Mouse (Mus musculus) kidney, embryonic 14.5 days (tissue): ENCODE results near the gene Epha3. TPM values are rescaled to one million over a fixed set of nuclear protein-coding genes. Genes with fewer than 3 reads are reported as not detected.

Experiments used
- ATAC-seq: fragments of 200-750 bp; cut with Nextera tagmentation; 2 replicates; pipeline ENCODE4 v1.8.0; 2017; ENCODE audit warnings: moderate number of reproducible peaks, mild to moderate bottlenecking, moderate TSS enrichment, moderate library complexity; ENCODE audit not compliant: low FRiP score, low TSS enrichment
- H3K27ac ChIP-seq: fragments of 300-500 bp; sonication (generic); 2 replicates; pipeline ENCODE4 v1.5.1; 2014; ENCODE audit warnings: low read depth, mild to moderate bottlenecking, low read length, moderate library complexity, mixed read lengths
- H3K27me3 ChIP-seq: fragments of 300-500 bp; sonication (generic); 2 replicates; pipeline ENCODE4 v1.6.1; 2014; ENCODE audit warnings: mild to moderate bottlenecking, low read length; ENCODE audit not compliant: control insufficient read depth, insufficient read depth
- H3K36me3 ChIP-seq: fragments of 300-500 bp; sonication (generic); 2 replicates; pipeline ENCODE4 v1.6.1; 2014; ENCODE audit warnings: low read length, mixed read lengths; ENCODE audit not compliant: control insufficient read depth, insufficient read depth
- H3K4me1 ChIP-seq: fragments of 300-500 bp; sonication (generic); 2 replicates; pipeline ENCODE4 v1.6.1; 2014; ENCODE audit warnings: low read length, mixed read lengths; ENCODE audit not compliant: control insufficient read depth, insufficient read depth
- H3K4me2 ChIP-seq: fragments of 300-500 bp; sonication (generic); replicated peaks from 2 replicates; pipeline ENCODE4 v1.6.1; 2014; ENCODE audit warnings: low read depth, mild to moderate bottlenecking, low read length
- H3K4me3 ChIP-seq: fragments of 300-500 bp; sonication (generic); 2 replicates; pipeline ENCODE4 v1.5.1; 2014; ENCODE audit warnings: mild to moderate bottlenecking, low read length
- H3K9ac ChIP-seq: fragments of 300-500 bp; sonication (generic); 2 replicates; pipeline ENCODE4 v1.6.1; 2014; ENCODE audit warnings: low read depth, mild to moderate bottlenecking, low read length, moderate library complexity
- H3K9me3 ChIP-seq: fragments of 300-500 bp; sonication (generic); 2 replicates; pipeline ENCODE4 v1.6.1; 2016; ENCODE audit warnings: low read length; ENCODE audit not compliant: control insufficient read depth
- WGBS: fragments of 180-500 bp; shearing (Covaris S2); extraction: QIAGEN DNeasy Blood & Tissue Kit; methylation state at CpG from one replicate; pipeline ENCODE4 v1.1.7; 2014; 5-methylcytosine and 5-hydroxymethylcytosine counted together
- polyA plus RNA-seq: library from polyadenylated mRNA; unstranded; fragments of >200 nt; fragmentation: Nextera tagmentation; extraction: Ambion mirVana; gene quantifications from 2 replicates; pipeline ENCODE4 v1.2.1, GENCODE M21; 2014

Epha3 gene
- polyA plus RNA-seq, 1 experiment from 2014 or later: 11.7 TPM

DNA sequence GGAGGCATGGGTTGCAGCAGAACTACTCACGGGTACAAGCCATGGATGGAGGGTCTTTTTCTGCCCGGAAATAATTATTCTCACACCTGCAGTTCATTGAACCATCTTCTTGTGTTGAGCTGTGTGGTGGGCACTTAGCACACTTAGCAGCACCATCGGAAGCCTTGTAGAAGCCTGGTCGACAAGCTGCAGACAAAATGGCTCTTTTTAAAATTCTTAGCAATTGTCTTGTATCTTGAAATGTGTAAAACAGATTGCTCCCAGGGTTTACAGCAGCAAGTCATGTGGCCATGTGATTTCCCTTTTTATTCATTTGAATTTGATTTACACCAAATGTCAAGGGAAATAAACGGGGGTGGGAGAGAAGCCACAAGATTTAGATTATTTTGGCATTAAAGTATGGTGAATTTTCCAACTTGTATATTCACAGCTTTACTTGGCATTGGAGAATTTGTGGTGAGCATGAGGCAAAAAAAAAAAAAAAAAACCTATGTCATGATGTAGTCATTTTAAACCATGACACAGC, 210.5 kb downstream of the Epha3 start:
- no peak; the same call in 1 of the 2 replicates for ATAC-seq
- H3K27ac ChIP-seq: no peak overlapping the region
- H3K4me1 ChIP-seq: no peaks in the 10 kb centered on the region
- no peaks in the 10 kb centered on the region for H3K9me3 ChIP-seq
- H3K9ac ChIP-seq: no peak overlapping the region
- H3K4me3 ChIP-seq: no peak overlapping the region
- 75% methylated on average over 5 of the region's 5 CpGs for WGBS
- no peaks in the 10 kb centered on the region for H3K27me3 ChIP-seq
- no peak overlapping the region for H3K4me2 ChIP-seq
- H3K36me3 ChIP-seq: no peaks in the 10 kb centered on the region

DNA sequence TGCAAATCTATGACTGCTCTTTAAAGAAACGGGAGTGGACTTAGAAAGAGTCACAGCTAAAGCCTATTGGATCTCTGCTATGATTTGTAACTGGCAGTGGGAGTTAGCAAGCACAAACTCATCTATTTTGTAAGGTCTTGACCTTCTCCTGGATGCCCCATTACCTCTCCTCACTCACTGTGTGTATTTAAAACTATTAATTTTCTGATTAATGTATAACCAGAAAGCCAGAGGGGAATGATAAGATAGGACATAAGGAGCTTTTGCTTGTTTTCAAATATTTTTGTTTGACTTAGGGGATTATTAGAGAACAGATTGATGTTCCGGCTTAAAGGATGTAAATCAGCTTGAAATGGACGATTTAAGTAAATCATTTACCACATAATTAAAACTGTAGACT, 213.2 kb downstream of the Epha3 start:
- Histone ChIP-seq H3K27me3 (no peaks in the 10 kb centered on the region), H3K9ac (no peak overlapping the region), H3K27ac (no peak overlapping the region), H3K4me3 (no peak overlapping the region), H3K4me1 (no peaks in the 10 kb centered on the region), H3K36me3 (no peaks in the 10 kb centered on the region), H3K4me2 (no peak overlapping the region), H3K9me3 (no peaks in the 10 kb centered on the region)
- WGBS: 30% methylated on average over 3 of the region's 3 CpGs
- 0 out of 2 replicates have a peak, but pooled peaks have one; percentile 52 for ATAC-seq

DNA sequence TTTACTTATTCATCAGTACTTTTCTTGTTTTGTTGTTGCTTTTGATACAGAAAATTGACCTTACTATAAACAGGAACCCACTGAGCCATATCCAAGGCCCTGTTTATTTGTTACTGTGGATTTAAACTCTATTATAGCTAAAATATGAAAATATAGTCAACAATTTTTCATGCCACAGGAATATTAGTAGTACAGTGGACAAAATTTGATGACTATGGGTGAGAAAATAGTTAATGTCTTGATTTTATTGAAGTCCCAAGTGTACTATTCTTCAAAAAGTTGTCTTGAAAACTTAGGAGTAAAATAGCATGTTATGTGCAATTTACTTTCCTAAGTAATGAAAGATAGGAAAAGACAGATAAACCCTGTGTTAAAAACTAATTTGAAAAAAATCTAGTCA, 217.4 kb downstream of the Epha3 start:
- Histone ChIP-seq H3K4me1 (no peaks in the 10 kb centered on the region), H3K4me3 (no peak overlapping the region), H3K36me3 (no peaks in the 10 kb centered on the region), H3K27me3 (no peaks in the 10 kb centered on the region), H3K9ac (no peak overlapping the region), H3K4me2 (no peak overlapping the region), H3K9me3 (no peaks in the 10 kb centered on the region), H3K27ac (no peak overlapping the region)
- no peak for ATAC-seq

DNA sequence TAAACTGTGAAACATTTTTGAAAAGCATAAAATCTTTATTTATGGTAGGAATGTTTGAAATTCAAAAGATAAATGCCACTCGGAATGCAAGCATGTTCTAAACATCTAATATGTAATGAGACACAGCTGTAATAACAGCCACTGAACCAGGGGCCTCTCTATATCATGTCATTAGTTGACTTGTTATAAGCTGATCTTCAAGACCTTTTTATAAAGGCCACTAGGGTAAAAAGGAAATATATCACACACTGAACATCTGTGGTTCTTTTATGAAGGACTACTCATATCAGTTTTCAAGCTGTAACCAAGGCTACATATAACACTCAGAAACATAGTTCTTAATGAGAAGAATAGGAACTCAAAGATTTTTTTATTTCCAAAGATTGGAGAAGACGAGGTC, 221.3 kb downstream of the Epha3 start:
- H3K27me3 ChIP-seq: no peaks in the 10 kb centered on the region
- WGBS: 40% methylated on average over 2 of the region's 2 CpGs
- H3K4me3 ChIP-seq: no peak overlapping the region
- H3K4me2 ChIP-seq: no peak overlapping the region
- H3K27ac ChIP-seq: no peak overlapping the region
- no peaks in the 10 kb centered on the region for H3K36me3 ChIP-seq
- peak; percentile 78 for ATAC-seq
- no peaks in the 10 kb centered on the region for H3K9me3 ChIP-seq
- H3K4me1 ChIP-seq: no peaks in the 10 kb centered on the region
- no peak overlapping the region for H3K9ac ChIP-seq

DNA sequence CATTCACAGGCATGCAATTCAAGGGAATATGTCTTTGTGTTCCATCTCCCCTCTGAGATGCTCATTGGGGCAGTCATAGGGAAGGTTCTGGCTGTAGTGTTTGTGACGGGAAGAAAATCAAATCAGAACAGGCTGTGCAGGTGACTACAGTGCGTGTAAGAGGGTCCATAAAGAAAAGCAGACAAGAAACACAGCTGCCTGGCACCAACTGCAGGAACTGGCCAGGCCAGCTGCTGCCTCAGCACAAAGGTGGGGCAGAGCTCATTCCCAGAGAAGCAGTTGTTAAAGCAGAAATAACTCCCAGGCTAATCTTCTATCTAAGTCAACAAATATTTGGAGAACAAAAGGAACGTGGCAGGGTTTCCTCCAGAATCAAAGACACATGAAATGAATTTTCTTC, 222.4 kb downstream of the Epha3 start:
- 64% methylated on average over 3 of the region's 3 CpGs for whole genome bisulfite sequencing
- H3K4me1 ChIP-seq: no peaks in the 10 kb centered on the region
- no peak overlapping the region for H3K9ac ChIP-seq
- no peak for ATAC-seq
- H3K4me2 ChIP-seq: no peak overlapping the region
- H3K27me3 ChIP-seq: no peaks in the 10 kb centered on the region
- no peak overlapping the region for H3K4me3 ChIP-seq
- no peak overlapping the region for H3K27ac ChIP-seq
- no peaks in the 10 kb centered on the region for H3K9me3 ChIP-seq
- H3K36me3 ChIP-seq: no peaks in the 10 kb centered on the region

DNA sequence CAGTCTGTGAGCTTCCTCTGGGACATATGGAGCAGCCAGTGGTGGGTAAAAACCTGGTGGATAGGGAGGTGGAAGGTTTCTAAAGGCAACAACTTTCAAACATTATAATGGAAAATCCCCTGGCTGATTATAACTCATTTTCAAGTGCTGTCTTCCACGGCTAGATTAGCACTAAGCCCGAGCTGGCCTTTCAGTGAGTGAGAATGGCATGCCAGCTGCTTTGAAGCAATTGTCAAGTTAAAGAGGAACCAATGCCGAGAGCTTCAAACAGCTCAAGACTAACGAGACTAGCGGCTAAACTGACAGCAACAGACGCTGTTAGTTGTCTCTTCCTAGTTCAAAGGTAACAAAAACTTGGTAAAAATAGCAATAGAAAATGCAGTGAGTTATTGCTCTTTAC, 225.3 kb downstream of the Epha3 start:
- no peak overlapping the region for H3K27ac ChIP-seq
- H3K36me3 ChIP-seq: no peaks in the 10 kb centered on the region
- H3K4me3 ChIP-seq: no peak overlapping the region
- ATAC-seq: no peak
- no peak overlapping the region for H3K4me2 ChIP-seq
- H3K9me3 ChIP-seq: no peaks in the 10 kb centered on the region
- 26% methylated on average over 6 of the region's 6 CpGs for WGBS
- H3K27me3 ChIP-seq: no peaks in the 10 kb centered on the region
- no peak overlapping the region for H3K9ac ChIP-seq
- H3K4me1 ChIP-seq: no peaks in the 10 kb centered on the region

DNA sequence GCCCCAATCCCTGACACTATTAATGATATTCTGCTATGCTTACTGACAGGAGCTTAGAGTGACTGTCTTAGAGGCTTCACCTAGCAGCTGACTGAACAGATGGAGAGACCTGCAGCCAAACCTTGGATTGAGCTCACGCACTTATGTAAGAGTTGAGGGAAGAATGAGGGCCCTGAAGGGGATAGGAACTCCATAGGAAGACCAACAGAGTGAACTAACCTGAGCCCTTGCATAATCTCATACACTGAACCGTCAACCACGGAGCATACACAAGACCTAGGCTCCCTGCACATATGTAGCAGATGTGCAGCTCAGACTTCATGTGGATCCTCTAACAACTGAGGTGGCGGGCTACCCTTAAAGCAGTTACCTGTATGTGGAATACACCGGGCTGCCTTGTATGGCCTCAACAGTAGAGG, 230.2 kb downstream of the Epha3 start:
- WGBS: 93% methylated on average over 5 of the region's 5 CpGs
- H3K27me3 ChIP-seq: no peaks in the 10 kb centered on the region
- no peak overlapping the region for H3K9ac ChIP-seq
- no peak overlapping the region for H3K4me3 ChIP-seq
- no peak overlapping the region for H3K27ac ChIP-seq
- ATAC-seq: no peak
- no peaks in the 10 kb centered on the region for H3K9me3 ChIP-seq
- no peaks in the 10 kb centered on the region for H3K4me1 ChIP-seq
- H3K4me2 ChIP-seq: no peak overlapping the region
- H3K36me3 ChIP-seq: no peaks in the 10 kb centered on the region

DNA sequence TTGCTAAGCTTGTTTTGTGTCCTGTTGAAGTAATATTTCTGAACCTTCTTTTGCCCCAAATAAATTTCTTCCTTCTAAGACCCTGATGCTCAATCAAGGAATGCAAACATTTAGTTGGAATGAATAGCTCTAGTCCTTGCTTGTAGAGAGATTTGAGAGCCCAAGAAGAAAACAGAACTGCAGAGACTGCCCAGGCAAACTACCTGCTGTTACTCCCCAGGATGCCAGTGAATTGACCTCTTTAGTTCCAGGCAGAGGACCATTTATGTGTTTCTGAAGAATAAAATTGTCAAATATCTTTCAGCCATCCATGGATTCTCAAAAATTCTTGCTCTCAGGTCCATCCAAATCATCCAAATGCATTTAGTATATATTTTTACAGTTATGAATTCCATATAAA, 238.7 kb downstream of the Epha3 start:
- no peak for ATAC-seq
- H3K36me3 ChIP-seq: no peaks in the 10 kb centered on the region
- H3K4me1 ChIP-seq: no peaks in the 10 kb centered on the region
- H3K4me3 ChIP-seq: no peak overlapping the region
- H3K4me2 ChIP-seq: no peak overlapping the region
- no peaks in the 10 kb centered on the region for H3K9me3 ChIP-seq
- no peaks in the 10 kb centered on the region for H3K27me3 ChIP-seq
- H3K27ac ChIP-seq: no peak overlapping the region
- H3K9ac ChIP-seq: no peak overlapping the region

DNA sequence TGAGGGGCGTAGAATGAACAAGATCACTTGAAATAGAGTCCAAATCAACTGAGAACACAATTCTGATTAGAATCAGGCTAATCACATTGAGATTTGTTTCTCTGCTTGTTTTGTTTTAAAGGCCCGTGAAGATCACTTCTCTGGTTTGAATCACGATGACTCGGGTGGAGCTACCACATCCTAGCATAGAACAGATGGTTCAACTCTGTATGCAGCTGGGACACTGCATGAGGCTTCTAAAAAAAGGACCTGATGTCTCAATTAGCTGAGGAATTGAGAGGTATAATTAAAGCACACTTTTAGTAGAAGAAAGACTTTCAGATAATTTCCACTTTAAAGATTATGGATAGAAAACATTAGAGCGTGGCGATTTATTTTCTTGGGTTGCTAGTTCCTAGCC, 242.1 kb downstream of the Epha3 start:
- H3K4me3 ChIP-seq: no peak overlapping the region
- H3K36me3 ChIP-seq: no peaks in the 10 kb centered on the region
- ATAC-seq: no peak
- no peaks in the 10 kb centered on the region for H3K27me3 ChIP-seq
- H3K27ac ChIP-seq: no peak overlapping the region
- 87% methylated on average over 6 of the region's 6 CpGs for WGBS
- H3K9ac ChIP-seq: no peak overlapping the region
- no peaks in the 10 kb centered on the region for H3K4me1 ChIP-seq
- H3K4me2 ChIP-seq: no peak overlapping the region
- H3K9me3 ChIP-seq: no peaks in the 10 kb centered on the region

DNA sequence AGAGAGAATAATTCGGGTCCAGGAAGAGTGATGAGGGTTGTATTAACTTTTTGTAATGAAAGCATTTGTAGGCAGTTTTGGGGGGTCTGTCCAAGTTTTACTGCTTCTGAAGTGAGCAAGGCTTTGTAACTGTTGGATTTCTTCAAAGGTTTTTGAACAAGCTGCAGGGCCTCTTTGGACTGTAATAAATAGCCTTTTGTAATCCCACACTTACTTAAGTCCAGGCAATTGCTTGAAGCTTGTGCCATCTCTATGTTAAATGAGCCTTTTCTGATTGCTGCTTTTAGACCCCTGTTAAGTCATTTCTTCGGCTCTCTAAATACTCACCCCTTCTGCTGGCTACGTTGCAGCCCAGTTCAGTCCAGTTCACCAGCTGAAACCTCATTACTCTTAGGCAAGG, 248.6 kb downstream of the Epha3 start:
- no peaks in the 10 kb centered on the region for H3K27me3 ChIP-seq
- no peak overlapping the region for H3K4me2 ChIP-seq
- H3K27ac ChIP-seq: no peak overlapping the region
- no peak for ATAC-seq
- WGBS: 14% methylated on average over 3 of the region's 3 CpGs
- no peaks in the 10 kb centered on the region for H3K36me3 ChIP-seq
- no peak overlapping the region for H3K4me3 ChIP-seq
- no peak overlapping the region for H3K9ac ChIP-seq
- no peaks in the 10 kb centered on the region for H3K4me1 ChIP-seq
- H3K9me3 ChIP-seq: no peaks in the 10 kb centered on the region
